Mouse (Mus musculus) gastrocnemius, postnatal 4 days (tissue): ENCODE results near the gene Cyth2. TPM values are rescaled to one million over a fixed set of nuclear protein-coding genes. Genes with fewer than 3 reads are reported as not detected.
A peak's percentile ranks its signal among the peaks of the same experiment; 100 is the strongest.

Source experiments
- DNase-seq, 2 experiments: peaks; one replicate each; pipeline ENCODE4 v3.0.0; 2021 to 2022; ENCODE audit warnings: low spot score in 2 of 2, mixed read lengths in 2 of 2
- long read RNA-seq, 2 experiments: library from polyadenylated mRNA; stranded (forward); transcript quantifications; one replicate each; pipeline ENCODE4 v2.0.0; 2021
- total RNA-seq, 2 experiments: library from RNA; stranded (reverse); gene quantifications; 2 replicates each; pipeline ENCODE4 v1.2.3; 2021

The Cyth2 gene
- total RNA-seq: 10 to 100 TPM; 56.1 to 61.5 TPM
- long read RNA-seq, experiment 1, transcript Cyth2-202 (12 exons, 2,519 nt): minor isoform, 13 of 43 reads
- long read RNA-seq, experiment 1, transcript Cyth2-203 (12 exons, 1,512 nt): major isoform, 21 of 43 reads
- long read RNA-seq, experiment 1, partial matches to known transcripts: 4 of 43 reads
- long read RNA-seq, experiment 1, other reads (novel, unspliced or antisense): 4 of 43 reads
- long read RNA-seq, experiment 2, transcript Cyth2-203 (12 exons, 1,512 nt): major isoform, 15 of 38 reads
- long read RNA-seq, experiment 2, transcript Cyth2-202 (12 exons, 2,519 nt): minor isoform, 13 of 38 reads
- long read RNA-seq, experiment 2, partial matches to known transcripts: 3 of 38 reads
- long read RNA-seq, experiment 2, other reads (novel, unspliced or antisense): 6 of 38 reads

GRCm38 (mm10) chr7:45813787-45814779, at the start of gene Cyth2:
Cyth2 (minus strand) TSS chr7:45814581.
- DNase-seq: peak; percentile 94 to 98

- DNase-seq: no peak
Measured at GRCm38 (mm10) chr7:45862804-45863203, 48.4 kb upstream of the Cyth2 start.

GRCm38 (mm10) chr7:45859008-45859407, 44.6 kb upstream of the Cyth2 start:
- no peak for DNase-seq

- DNase-seq: no peak
Measured at GRCm38 (mm10) chr7:45856950-45857901, 42.8 kb upstream of the Cyth2 start.

GRCm38 (mm10) chr7:45853089-45853488, 38.7 kb upstream of the Cyth2 start:
- DNase-seq: no peak

- DNase-seq: no peak
Measured at GRCm38 (mm10) chr7:45850661-45851060, 36.3 kb upstream of the Cyth2 start.

GRCm38 (mm10) chr7:45848447-45849027, 34.2 kb upstream of the Cyth2 start:
- DNase-seq: no peak

GRCm38 (mm10) chr7:45842950-45843744, 28.8 kb upstream of the Cyth2 start:
- DNase-seq: no peak

- no peak for DNase-seq
Measured at GRCm38 (mm10) chr7:45833924-45834323, 19.5 kb upstream of the Cyth2 start.

- peak in 1 of 2 experiments; percentile 23 for DNase-seq
Measured at GRCm38 (mm10) chr7:45833148-45833790, 18.9 kb upstream of the Cyth2 start.

- DNase-seq: no peak
Measured at GRCm38 (mm10) chr7:45832428-45832827, 18.0 kb upstream of the Cyth2 start.

GRCm38 (mm10) chr7:45831128-45831525, 16.7 kb upstream of the Cyth2 start:
- DNase-seq: no peak

GRCm38 (mm10) chr7:45830427-45831127, 16.2 kb upstream of the Cyth2 start, which contains the start of gene Grwd1:
Grwd1 (minus strand) TSS chr7:45830944.
- peak in 1 of 2 experiments; percentile 83 for DNase-seq

GRCm38 (mm10) chr7:45826631-45827030, 12.2 kb upstream of the Cyth2 start:
- no peak for DNase-seq

GRCm38 (mm10) chr7:45824598-45824997, 10.2 kb upstream of the Cyth2 start, which contains the start of gene Kcnj14:
Kcnj14 (minus strand) TSS chr7:45824782.
- DNase-seq: no peak

- no peak for DNase-seq
Measured at GRCm38 (mm10) chr7:45820913-45821312, 6.5 kb upstream of the Cyth2 start.

- DNase-seq: no peak
Measured at GRCm38 (mm10) chr7:45819843-45820242, 5.5 kb upstream of the Cyth2 start.

GRCm38 (mm10) chr7:45815984-45816351, 1.6 kb upstream of the Cyth2 start:
- no peak for DNase-seq
